Mouse (Mus musculus): ENCODE data around the gene Slc2a3.
"Not testable (repeated sequence)": the region's sequence is repeated elsewhere in the genome, so short reads cannot be mapped to it uniquely, and the experiment has no call there.

The Slc2a3 gene

GRCm38 (mm10) chr6:122711455-122711854 lies 90.0 kb downstream of the Slc2a3 start:
- no peak for DNase-seq (ENCODE audit: low spot score in 2 of 2)

GRCm38 (mm10) chr6:122708826-122709225 lies 92.6 kb downstream of the Slc2a3 start:
- DNase-seq (ENCODE audit: low spot score in 2 of 2): no peak

- DNase-seq (ENCODE audit: low spot score in 2 of 2): no peak
These were observed 94.2 kb downstream of the Slc2a3 start, which contains the start of gene Nanog for GRCm38 (mm10) chr6:122707036-122707800. Gene Nanog, plus strand, starts transcription at chr6:122707489.

- DNase-seq (ENCODE audit: low spot score in 2 of 2): no peak
These were observed 95.1 kb downstream of the Slc2a3 start for GRCm38 (mm10) chr6:122706337-122706840.

GRCm38 (mm10) chr6:122703706-122704105 lies 97.7 kb downstream of the Slc2a3 start:
- DNase-seq (ENCODE audit: low spot score in 2 of 2): no peak

GRCm38 (mm10) chr6:122703251-122703650 lies 98.2 kb downstream of the Slc2a3 start:
- no peak for DNase-seq (ENCODE audit: low spot score in 2 of 2)

- peak; percentile 48 to 69 for DNase-seq (ENCODE audit: low spot score in 2 of 2)
These were observed 98.8 kb downstream of the Slc2a3 start for GRCm38 (mm10) chr6:122702480-122703124.

- no peak for DNase-seq (ENCODE audit: low spot score in 2 of 2)
These were observed 99.6 kb downstream of the Slc2a3 start for GRCm38 (mm10) chr6:122701816-122702215.

GRCm38 (mm10) chr6:122699628-122700027 lies 101.8 kb downstream of the Slc2a3 start:
- not testable (repeated sequence) for DNase-seq (ENCODE audit: low spot score in 2 of 2)

GRCm38 (mm10) chr6:122695398-122695797 lies 106.0 kb downstream of the Slc2a3 start:
- DNase-seq (ENCODE audit: low spot score in 2 of 2): no peak

- no peak for DNase-seq (ENCODE audit: low spot score in 2 of 2)
These were observed 111.4 kb downstream of the Slc2a3 start for GRCm38 (mm10) chr6:122690082-122690481.

GRCm38 (mm10) chr6:122689411-122690055 lies 111.9 kb downstream of the Slc2a3 start:
- no peak for DNase-seq (ENCODE audit: low spot score in 2 of 2)

- DNase-seq (ENCODE audit: low spot score in 2 of 2): no peak
These were observed 114.7 kb downstream of the Slc2a3 start for GRCm38 (mm10) chr6:122686709-122687108.

- no peak for DNase-seq (ENCODE audit: low spot score in 2 of 2)
These were observed 118.8 kb downstream of the Slc2a3 start for GRCm38 (mm10) chr6:122682646-122683045.
